Mouse (Mus musculus) lung, adult 2 months (tissue): ENCODE results near the gene Eif4g3.

Source experiments
- CTCF ChIP-seq: fragments of 200-500 bp; IDR thresholded peaks from 2 replicates; pipeline ENCODE4 v1.5.1; 2011; ENCODE audit warnings: mild to moderate bottlenecking, low read length, control low read depth; ENCODE audit not compliant: insufficient read depth
- POLR2A ChIP-seq: fragments of 200-500 bp; IDR thresholded peaks from 2 replicates; pipeline ENCODE4 v1.6.1; 2011; ENCODE audit warnings: low read depth, mild to moderate bottlenecking, control low read depth, low read length, borderline replicate concordance; ENCODE audit errors: extremely low read depth

GRCm38 (mm10) chr4:138100456-138100855, 107.6 kb downstream of the Eif4g3 start:
- TF ChIP-seq POLR2A (no peak), CTCF (no peak)
